Mouse (Mus musculus) embryo, embryonic 10 days (tissue): ENCODE measurements around the gene Krba1.

ENCODE experiments used
- DNase-seq: peaks from one replicate; pipeline ENCODE4 v3.0.0-alpha.2; 2015; ENCODE audit warnings: low spot score

The Krba1 gene

DNA sequence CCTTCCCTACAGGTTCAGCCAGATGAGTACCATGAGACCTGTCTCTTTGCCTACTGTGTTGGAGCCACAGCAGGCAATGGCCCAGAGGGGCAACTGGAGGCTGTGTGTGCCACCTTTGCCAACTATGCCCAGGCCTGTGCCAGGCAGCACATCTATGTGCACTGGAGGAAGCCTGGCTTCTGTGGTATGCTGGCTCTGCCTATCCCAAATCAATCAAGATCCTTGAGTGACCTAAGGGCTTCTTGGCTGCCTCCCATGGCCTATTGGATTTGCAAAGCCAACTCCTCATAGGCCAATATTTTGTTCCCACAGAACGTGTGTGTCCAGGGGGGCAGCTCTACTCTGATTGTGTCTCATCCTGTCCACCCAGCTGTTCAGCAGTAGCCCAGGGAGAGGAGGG lies 56.8 kb downstream of the Krba1 start:
- DNase-seq = no peak

DNA sequence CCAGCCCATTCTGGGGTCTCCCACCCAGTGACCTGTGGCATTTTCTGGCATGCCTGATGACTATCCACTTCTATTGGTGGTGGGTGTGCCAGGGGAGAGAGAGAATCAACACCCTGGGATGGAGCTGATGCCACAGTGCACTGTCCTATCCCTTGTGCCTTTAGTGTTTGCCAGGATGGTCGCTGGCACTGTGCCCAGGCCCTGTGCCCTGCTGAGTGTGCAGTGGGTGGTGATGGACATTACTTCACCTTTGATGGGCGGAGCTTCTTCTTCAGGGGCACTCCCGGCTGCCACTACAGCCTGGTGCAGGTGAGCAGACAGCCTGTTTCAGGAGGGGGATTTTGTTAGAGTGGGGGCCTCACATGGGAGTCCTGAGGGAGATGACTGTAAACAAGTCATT lies 57.4 kb downstream of the Krba1 start:
- no peak for DNase-seq

DNA sequence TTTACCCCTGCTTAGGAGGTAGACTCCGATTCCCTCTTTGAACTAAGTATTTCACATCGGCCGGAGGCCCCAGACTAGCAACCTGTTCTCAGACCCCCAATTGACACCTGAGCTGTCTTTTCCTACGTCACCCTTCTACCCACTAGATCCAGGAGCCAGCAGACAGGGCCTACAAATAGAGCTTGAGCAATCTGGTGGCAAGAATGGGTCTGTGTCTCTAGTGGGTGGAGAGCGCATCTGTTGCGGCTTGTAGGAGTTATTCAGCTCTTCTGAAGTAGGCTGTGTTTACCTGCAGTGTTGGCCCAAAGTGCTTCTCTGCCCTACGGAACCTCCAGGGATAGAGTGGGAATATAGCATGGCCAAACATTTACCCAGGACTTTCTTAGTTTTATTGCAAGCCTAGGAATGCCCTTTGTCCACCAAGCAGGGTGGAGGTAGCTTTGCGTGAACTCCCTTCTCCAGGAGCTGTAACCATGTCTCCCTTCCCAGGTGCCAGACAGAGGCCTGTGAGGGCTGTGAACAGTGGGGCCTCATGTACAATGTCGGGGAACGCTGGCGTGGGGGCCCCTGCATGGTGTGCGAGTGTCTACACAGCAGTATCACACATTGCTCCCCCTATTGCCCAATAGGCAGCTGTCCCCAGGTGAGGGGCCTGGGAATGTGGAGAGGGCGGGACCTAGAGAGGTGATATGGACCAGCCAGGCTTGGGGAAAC lies 69.7 kb downstream of the Krba1 start:
- no peak for DNase-seq

DNA sequence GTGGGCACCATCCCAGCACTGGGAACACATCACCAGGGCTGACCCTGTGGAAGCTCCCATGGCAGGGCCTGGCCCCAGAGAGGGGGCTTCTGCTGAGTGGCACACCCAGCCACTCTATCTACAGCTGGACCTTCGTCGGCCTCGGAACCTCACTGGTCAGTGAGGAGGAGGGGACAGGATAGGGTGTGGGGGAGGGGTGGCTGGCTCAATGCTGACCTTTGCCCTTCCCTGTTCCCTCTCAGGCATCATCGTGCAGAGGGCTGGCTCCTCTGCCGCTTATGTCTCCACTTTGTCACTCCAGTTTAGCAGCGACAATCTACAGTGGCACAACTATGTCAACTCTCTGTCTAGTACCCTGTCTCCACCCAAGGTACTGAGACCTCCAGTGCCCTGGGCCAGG lies 71.3 kb downstream of the Krba1 start:
- peak; percentile 32 for DNase-seq

DNA sequence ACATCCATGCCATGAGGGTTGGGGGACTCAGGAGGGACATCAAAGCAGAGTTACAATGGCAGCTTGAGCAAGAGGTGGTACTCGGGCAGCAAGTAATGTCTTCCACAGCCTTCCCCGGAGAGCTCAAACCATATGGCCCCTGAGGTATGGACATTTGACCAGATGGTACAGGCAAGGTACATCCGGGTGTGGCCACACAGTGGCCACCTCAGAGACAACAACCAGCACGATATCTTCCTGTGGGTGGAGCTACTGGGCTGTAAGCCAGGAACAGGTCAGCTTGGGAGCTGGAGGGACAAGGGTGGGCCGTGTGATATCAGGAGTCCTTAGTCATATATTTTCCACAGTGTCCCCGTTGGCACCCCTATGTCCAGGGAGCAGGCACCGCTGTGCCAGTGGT lies 72.1 kb downstream of the Krba1 start:
- no peak for DNase-seq
